Mouse (Mus musculus): ENCODE results near the gene Prss16. TPM values are rescaled to one million over a fixed set of nuclear protein-coding genes. Genes with fewer than 3 reads are reported as not detected.

Prss16 gene
- total RNA-seq, 2 experiments from 2014 or later: not detected

DNA sequence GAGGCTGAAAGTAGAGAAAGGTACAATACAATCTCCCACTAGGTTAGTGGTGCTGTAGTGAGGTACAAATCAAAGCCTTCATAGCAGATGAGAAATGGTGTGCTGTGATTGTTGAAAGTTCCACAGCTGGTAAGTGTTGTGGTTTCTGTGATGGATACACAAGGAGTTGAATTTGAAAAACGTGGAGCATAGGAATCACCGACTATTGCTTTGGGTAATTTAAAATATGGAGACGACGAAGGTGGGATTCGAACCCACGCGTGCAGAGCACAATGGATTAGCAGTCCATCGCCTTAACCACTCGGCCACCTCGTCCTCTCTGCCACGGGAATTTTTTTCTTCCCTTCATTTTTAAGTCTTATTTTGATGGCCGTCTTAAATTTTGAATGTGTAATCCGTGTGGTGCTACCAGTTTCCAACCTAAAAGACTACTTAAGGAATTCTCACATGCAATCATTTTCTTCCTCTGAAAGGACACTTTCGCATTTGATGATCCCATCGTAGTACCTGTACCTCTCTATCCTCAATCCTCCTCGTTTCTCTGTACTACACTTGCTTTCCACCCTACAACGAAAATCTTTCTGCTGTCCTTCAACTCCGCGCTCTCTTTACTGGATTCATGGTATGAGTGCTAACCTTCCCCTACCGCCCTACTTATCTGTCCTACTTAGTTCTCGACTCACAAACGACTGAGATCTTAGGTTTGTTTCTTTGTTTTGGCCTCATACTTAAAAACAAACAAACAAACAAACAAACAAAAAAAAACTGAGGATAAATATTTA lies 15.4 kb downstream of the Prss16 start:
- DNase-seq: no peak
- intact Hi-C loops (cut with DNase I; ENCODE audit: low total_unique reads): no loop called here

DNA sequence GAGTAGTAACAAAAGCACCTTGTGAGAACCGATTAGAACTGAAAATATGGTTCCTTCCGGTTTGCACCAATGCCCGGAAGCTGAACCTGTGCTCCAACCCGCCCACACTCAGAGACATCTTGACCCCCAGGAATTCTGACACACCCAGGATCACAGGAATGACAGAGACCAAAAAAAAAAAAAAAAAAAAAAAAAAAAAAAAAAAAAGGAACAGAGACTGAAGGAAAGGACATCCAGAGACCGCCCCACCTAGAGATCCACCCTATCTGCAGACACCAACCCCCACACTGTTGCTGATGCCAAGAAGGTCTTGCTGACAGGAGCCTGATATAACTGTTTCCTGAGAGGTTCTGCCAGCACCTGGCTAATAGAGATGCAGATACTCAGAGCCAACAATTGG lies 17.0 kb downstream of the Prss16 start:
- no peak for DNase-seq
- intact Hi-C loops (cut with DNase I; ENCODE audit: low total_unique reads): no loop called here

DNA sequence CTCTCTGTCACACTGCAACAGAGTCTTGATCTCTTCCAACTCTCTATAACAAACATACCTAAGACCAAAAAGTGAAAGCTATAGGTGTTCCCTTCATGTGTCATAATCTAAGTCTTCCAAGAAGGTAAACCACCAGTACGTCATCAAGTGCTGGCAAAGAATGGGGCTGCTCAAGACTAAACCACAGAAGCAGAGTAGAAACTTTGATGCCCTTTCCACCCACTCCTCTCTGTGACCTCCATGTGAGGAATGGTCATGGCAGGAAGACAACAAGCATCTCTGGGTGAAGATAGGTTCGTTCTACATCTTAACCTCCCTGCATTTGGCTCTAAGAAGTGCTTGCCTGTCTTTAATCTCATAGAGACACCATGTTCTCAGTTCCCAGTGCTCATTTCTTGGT lies 25.1 kb downstream of the Prss16 start:
- DNase-seq: no peak
- intact Hi-C loops (cut with DNase I; ENCODE audit: low total_unique reads): loop anchor here (5.0 kb wide), 1 partner anchor 33 kb away; no protein-coding TSS in a partner anchor

DNA sequence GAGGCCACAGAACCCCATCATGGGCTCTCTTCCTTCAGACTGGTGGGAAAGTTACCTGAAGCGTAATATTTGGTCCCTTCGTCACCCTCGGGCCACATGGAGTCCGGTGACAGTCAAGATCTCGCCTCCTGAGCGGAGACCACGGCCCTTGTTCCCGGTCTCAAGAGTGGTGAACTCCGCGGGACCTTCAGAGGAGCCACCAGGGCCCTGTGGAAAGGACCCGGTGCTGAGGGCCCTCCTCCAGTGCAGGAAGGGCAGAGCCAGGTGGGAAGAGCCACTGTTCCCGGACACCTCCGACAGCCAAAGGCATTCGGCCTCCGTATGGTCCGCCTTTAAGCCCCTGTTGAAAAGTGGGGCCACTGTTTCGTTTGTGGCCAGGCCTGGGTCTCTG lies 27.7 kb downstream of the Prss16 start:
- intact Hi-C loops (cut with DNase I; ENCODE audit: low total_unique reads): loop anchor here (5.0 kb wide), 1 partner anchor 36 kb away; no protein-coding TSS in a partner anchor
- no peak for DNase-seq

DNA sequence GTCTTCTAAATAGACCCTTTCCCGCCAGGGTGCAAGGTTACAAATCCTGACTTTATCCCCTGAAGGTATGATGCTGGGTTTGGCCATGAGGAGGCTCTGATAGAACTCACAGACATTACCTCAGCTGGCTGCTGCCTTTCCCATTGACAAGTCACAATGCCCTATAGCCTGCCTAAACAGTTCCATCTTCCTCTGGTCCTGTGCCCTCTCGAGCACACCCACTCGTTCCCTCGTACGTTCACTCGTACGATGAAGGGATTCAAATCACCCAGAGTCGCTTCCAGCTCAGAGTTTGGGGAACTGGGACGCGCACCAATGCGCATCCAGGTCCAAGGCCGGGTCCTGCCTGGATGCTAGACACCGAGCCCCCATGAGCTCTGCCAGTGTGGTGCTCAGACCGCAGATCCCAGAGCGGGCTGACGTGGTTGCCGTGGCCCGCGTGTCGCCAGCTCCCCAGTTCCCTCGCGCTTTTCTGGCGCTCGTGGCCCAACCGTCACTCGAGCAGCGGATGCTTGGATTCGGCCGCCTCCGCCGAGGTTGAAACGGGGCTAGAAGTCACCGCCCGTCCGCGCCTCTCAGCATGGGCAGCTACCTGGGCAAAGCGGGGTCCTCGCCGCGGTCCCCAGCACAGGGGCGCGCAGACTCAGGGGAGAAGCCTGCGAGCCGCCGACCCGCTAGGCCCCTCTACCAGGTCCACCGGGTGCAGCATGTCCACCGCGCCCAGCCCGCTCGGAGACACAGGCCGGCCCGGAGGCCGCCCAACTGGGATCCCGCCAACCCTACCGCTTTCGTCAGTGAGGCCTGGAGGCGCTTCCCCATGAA lies 28.4 kb downstream of the Prss16 start, which contains the start of gene Pom121l2:
Gene Pom121l2 (plus strand): TSS at position 214 of the 822 bp plus-strand sequence.
- peak; percentile 72 for DNase-seq
- intact Hi-C loops (cut with DNase I; ENCODE audit: low total_unique reads): loop anchor here (5.0 kb wide), 1 partner anchor 36 kb away; no protein-coding TSS in a partner anchor

DNA sequence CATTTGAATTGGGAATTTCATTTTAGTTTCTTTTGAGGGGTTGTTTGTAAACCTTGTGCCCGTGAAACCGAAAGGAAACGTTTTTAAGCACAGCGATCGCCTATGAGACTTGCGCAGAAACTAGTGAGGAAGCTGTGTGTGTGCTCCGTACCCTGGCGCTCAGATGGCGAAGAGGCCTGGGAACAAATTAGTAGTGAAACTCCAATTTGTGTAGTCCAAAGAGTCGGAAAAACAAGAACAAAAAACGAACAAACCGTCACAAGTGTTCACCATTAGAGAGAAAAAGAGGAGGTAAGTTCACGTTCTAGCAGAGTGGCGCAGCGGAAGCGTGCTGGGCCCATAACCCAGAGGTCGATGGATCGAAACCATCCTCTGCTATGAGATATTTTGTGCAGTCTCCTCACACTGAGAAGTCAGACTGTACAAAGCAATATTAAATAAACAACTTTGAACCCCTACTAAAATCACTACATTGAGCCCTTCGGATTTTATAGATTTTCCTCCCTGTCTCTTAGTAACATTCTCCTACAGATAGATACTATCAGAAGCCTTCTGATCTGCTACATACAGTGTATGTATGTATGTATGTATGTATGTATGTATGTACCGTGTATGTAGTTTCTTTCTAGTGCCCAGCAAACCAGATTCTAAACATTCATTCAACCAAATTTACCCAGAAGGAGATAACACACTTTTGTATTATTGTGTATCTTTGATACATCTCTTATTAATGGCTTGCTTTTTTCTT lies 34.6 kb downstream of the Prss16 start:
- intact Hi-C loops (cut with DNase I; ENCODE audit: low total_unique reads): no loop called here
- peak; percentile 53 for DNase-seq

DNA sequence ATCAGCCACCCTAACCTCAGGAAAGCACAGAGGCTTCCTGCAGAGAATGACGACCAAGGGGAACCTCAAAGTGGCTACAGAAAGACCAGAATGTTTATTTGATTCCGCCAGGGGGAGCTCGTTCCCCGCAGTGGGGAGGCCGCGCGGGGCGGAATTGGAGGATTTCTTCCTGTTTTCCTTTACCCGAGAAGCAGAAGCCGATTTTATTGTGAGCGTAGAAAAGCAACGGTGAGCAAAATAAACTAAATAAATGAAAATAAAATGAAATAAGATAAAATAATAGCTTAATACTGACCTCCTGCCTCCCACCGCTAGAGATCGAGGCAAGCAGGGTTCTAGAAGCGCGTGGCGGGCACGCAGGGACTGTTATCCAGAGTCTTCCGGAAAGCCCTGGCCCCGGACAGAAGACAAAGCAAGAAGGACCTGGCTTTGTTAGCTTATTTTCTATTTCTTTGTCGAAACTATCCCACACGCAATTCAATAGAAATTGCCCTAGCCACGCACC lies 35.3 kb downstream of the Prss16 start:
- intact Hi-C loops (cut with DNase I; ENCODE audit: low total_unique reads): no loop called here
- DNase-seq: peak; percentile 86

DNA sequence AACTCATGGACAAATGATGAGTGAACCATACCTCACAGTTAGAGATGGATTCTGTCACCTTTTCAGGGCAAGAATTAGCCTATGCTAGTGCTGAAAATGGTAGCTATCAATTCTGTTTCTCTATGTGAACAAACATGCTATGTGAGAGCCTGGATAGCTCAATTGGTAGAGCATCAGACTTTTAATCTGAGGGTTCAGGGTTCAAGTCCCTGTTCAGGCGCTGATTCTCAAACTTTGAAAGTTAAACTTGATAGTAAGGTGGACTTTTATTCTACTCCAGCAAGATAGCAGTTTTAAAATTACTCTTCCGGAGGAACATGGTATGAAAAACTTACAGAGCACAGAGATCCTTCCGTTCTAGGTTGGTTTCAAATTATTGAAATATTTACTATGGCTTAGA lies 37.9 kb downstream of the Prss16 start:
- intact Hi-C loops (cut with DNase I; ENCODE audit: low total_unique reads): no loop called here
- no peak for DNase-seq

DNA sequence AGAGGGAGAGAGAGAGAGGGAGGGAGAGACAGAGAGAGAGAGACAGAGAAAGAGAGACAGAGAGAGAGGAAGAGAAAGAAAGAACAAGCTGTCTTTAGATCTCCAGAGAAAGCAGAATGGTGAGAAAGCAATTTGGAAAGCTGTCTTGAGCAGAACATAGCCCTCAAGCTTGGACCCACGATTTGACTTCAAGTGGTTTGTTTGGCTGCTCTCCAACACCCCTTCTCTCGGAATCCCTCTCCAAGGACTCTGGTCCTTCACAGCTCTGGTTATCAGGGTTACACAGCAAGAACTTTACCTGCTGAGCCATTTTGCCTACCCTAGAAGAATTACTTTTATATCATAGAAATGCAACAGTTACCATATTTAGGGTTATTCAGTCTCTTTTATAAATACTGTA lies 39.7 kb downstream of the Prss16 start:
- DNase-seq: no peak
- intact Hi-C loops (cut with DNase I; ENCODE audit: low total_unique reads): no loop called here

DNA sequence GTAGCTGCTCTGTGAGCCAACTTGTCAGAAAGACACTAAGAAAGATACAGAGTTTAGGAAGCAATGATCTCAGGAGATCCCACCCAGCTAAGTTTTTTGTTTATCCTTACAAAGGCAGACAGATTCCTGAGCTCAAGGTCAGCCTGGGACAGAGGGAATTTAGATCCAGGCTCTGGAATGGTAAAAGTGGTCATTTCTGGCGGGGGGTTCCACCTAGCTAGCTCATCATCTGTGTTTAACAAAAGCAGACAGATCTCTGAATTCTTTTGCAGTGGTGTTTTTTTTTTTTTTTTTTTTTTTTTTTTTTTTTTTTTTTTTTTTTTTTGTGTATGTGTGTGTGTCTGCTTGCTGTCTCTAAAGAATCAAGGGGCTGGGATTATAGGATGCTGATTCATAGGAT lies 40.3 kb downstream of the Prss16 start:
- no peak for DNase-seq
- intact Hi-C loops (cut with DNase I; ENCODE audit: low total_unique reads): no loop called here

Small RNA genes within 50 kb of the gene (microRNA-seq; reads per million reads assigned to microRNA genes)
- gene Gm44390: 0 reads per million in 2 experiments
- gene Gm44486: 0 reads per million in 2 experiments

Other genes starting within 250 kb of the Prss16 start
- 10 to 100 TPM; 49.0 to 49.9 TPM for gene Hist1h1b, start 229.1 kb downstream of the Prss16 start, total RNA-seq (2021)
- gene Hist1h3i, start 226.4 kb downstream of the Prss16 start, total RNA-seq (2021): 10 to 100 TPM; 87.1 to 98.9 TPM
- 10 to 100 TPM in 1 of 2 experiments, 1 to 10 TPM in 1; 7.8 to 10.7 TPM for gene Hist1h2an, start 222.5 kb downstream of the Prss16 start, total RNA-seq (2021)
- 10 to 100 TPM; 32.1 to 32.8 TPM for gene Hist1h2bp, start 222.3 kb downstream of the Prss16 start, total RNA-seq (2021)
- gene Hist1h2bq, start 199.5 kb downstream of the Prss16 start, total RNA-seq (2021): 10 to 100 TPM; 58.2 to 75.5 TPM
- gene Hist1h2ao, start 199.3 kb downstream of the Prss16 start, total RNA-seq (2021): 10 to 100 TPM; 67.5 to 87.1 TPM
- 100 to 1,000 TPM; 150 to 154 TPM for gene Hist1h4m, start 198.0 kb downstream of the Prss16 start, total RNA-seq (2021)
- 10 to 100 TPM; 26.8 to 27.2 TPM for gene Hist1h4n, start 177.5 kb downstream of the Prss16 start, total RNA-seq (2021)
- gene Hist1h2ap, start 176.2 kb downstream of the Prss16 start, total RNA-seq (2021): 10 to 100 TPM; 29.4 to 69.3 TPM
- 10 to 100 TPM; 57.8 to 74.3 TPM for gene Hist1h2br, start 176.0 kb downstream of the Prss16 start, total RNA-seq (2021)
- under 1 TPM; 0.33 to 0.38 TPM for gene Zfp184, start 64.6 kb downstream of the Prss16 start, total RNA-seq (2021)
- not detected for gene Pom121l2, start 28.5 kb downstream of the Prss16 start, total RNA-seq (2021)
- 10 to 100 TPM; 45.8 to 69.2 TPM for gene Hist1h2ah, start 25.8 kb upstream of the Prss16 start, total RNA-seq (2021)
- gene Hist1h2bk, start 26.1 kb upstream of the Prss16 start, total RNA-seq (2021): 10 to 100 TPM; 80.3 to 90.2 TPM
- gene Hist1h4i, start 31.6 kb upstream of the Prss16 start, total RNA-seq (2021): 10 to 100 TPM; 46.4 to 49.7 TPM
- 10 to 100 TPM; 40.6 to 42.0 TPM for gene Hist1h2ag, start 33.2 kb upstream of the Prss16 start, total RNA-seq (2021)
- 10 to 100 TPM; 41.8 to 44.7 TPM for gene Hist1h2bj, start 33.5 kb upstream of the Prss16 start, total RNA-seq (2021)
- gene Vmn1r188, start 74.7 kb upstream of the Prss16 start, total RNA-seq (2021): not detected
- gene Vmn1r189, start 96.1 kb upstream of the Prss16 start, total RNA-seq (2021): not detected
- gene Vmn1r191, start 174.2 kb upstream of the Prss16 start, total RNA-seq (2021): not detected
- not detected for gene Vmn1r192, start 181.4 kb upstream of the Prss16 start, total RNA-seq (2021)
- gene Vmn1r193, start 213.4 kb upstream of the Prss16 start, total RNA-seq (2021): not detected
- gene Vmn1r194, start 234.5 kb upstream of the Prss16 start, total RNA-seq (2021): not detected

Measured in gastrocnemius, postnatal 14 days (tissue).